Mouse (Mus musculus) MEL (cell line): ENCODE results near the gene Myo18b. TPM values are rescaled to one million over a fixed set of nuclear protein-coding genes. Genes with fewer than 3 reads are reported as not detected.

Experiments used
- DNase-seq: peaks from one replicate; pipeline ENCODE4 v3.0.0; 2011; ENCODE audit warnings: low read depth, low spot score
- H3K27ac ChIP-seq: 2 replicates; pipeline ENCODE4 v1.5.1; 2012; ENCODE audit warnings: low read depth, mild to moderate bottlenecking, control low read depth, low read length, moderate library complexity; ENCODE audit not compliant: control insufficient read depth
- H3K27me3 ChIP-seq, 2 experiments: fragments of 150-350 bp in 1 of 2; sonication (generic) in 1 of 2; 2 replicates each; pipeline ENCODE4 v1.6.1; 2012; ENCODE audit warnings: low read length in 2 of 2, mild to moderate bottlenecking in 2 of 2, improper control_type of control experiment in 1 of 2, moderate library complexity in 1 of 2; ENCODE audit not compliant: insufficient read depth in 2 of 2, control insufficient read depth in 1 of 2
- H3K36me3 ChIP-seq, 2 experiments: 2 replicates each; pipeline ENCODE4 v1.6.1; 2012 to 2014; ENCODE audit warnings: low read length in 2 of 2, improper control_type of control experiment in 1 of 2, inconsistent platforms in 1 of 2, mild to moderate bottlenecking in 1 of 2; ENCODE audit not compliant: insufficient read depth in 2 of 2, control insufficient read depth in 1 of 2
- H3K4me1 ChIP-seq, 2 experiments: fragments of 150-350 bp in 1 of 2; sonication (generic) in 1 of 2; 2 replicates each; pipeline ENCODE4 v1.6.1; 2012; ENCODE audit warnings: low read length in 2 of 2, improper control_type of control experiment in 1 of 2, mild to moderate bottlenecking in 1 of 2; ENCODE audit not compliant: insufficient read depth in 2 of 2, control insufficient read depth in 1 of 2
- H3K4me3 ChIP-seq, 2 experiments: fragments of 150-350 bp in 1 of 2; sonication (generic) in 1 of 2; 2 replicates each; pipeline ENCODE4 v1.5.1; 2012; ENCODE audit warnings: low read depth in 2 of 2, low read length in 2 of 2, mild to moderate bottlenecking in 2 of 2, moderate library complexity in 2 of 2, control low read depth in 1 of 2, improper control_type of control experiment in 1 of 2; ENCODE audit not compliant: control insufficient read depth in 1 of 2, insufficient read depth in 1 of 2
- H3K79me2 ChIP-seq: 2 replicates; pipeline ENCODE4 v1.6.1; 2012; ENCODE audit warnings: mild to moderate bottlenecking, low read length, moderate library complexity; ENCODE audit not compliant: control insufficient read depth, poor library complexity, insufficient read depth
- H3K9ac ChIP-seq: 2 replicates; pipeline ENCODE4 v1.6.1; 2012; ENCODE audit warnings: low read depth, mild to moderate bottlenecking, control low read depth, low read length, moderate library complexity; ENCODE audit not compliant: control insufficient read depth, poor library complexity, severe bottlenecking
- H3K9me3 ChIP-seq: fragments of 150-350 bp; sonication (generic); replicated peaks from 2 replicates; pipeline ENCODE4 v1.6.1; 2012; ENCODE audit warnings: mild to moderate bottlenecking, low read length, improper control_type of control experiment, moderate library complexity; ENCODE audit not compliant: insufficient read depth
- CHD2 ChIP-seq: IDR thresholded peaks from 2 replicates; pipeline ENCODE4 v1.6.1; 2011; ENCODE audit warnings: low read length, improper control_type of control experiment
- GATA1 ChIP-seq: IDR thresholded peaks from 2 replicates; pipeline ENCODE4 v1.6.1; 2011; ENCODE audit warnings: low read depth, low read length, improper control_type of control experiment
- MAX ChIP-seq: IDR thresholded peaks from 2 replicates; pipeline ENCODE4 v1.6.1; 2011; ENCODE audit warnings: low read length, improper control_type of control experiment
- MAZ ChIP-seq: IDR thresholded peaks from 2 replicates; pipeline ENCODE4 v1.6.1; 2012; ENCODE audit warnings: low read depth, mild to moderate bottlenecking, inconsistent platforms, low read length, improper control_type of control experiment
- MEF2A ChIP-seq: IDR thresholded peaks from 2 replicates; pipeline ENCODE4 v1.6.1; 2014; ENCODE audit warnings: low read depth, mild to moderate bottlenecking, inconsistent platforms, low read length, improper control_type of control experiment; ENCODE audit not compliant: poor library complexity, insufficient replicate concordance, severe bottlenecking; ENCODE audit errors: extremely low read depth
- MYC ChIP-seq: IDR thresholded peaks from 2 replicates; pipeline ENCODE4 v1.6.1; 2011; ENCODE audit warnings: low read depth, mild to moderate bottlenecking, low read length, improper control_type of control experiment, moderate library complexity
- NELFE ChIP-seq: IDR thresholded peaks from 2 replicates; pipeline ENCODE4 v1.6.1; 2011; ENCODE audit warnings: low read depth, low read length, improper control_type of control experiment
- NRF1 ChIP-seq: IDR thresholded peaks from 2 replicates; pipeline ENCODE4 v1.6.1; 2014; ENCODE audit warnings: low read depth, mild to moderate bottlenecking, inconsistent platforms, low read length, improper control_type of control experiment, moderate library complexity; ENCODE audit not compliant: poor library complexity, insufficient read depth, severe bottlenecking
- POLR2A ChIP-seq, 2 experiments: IDR thresholded peaks; 2 replicates each; pipeline ENCODE4 v1.6.1; 2011 to 2012; ENCODE audit warnings: low read length in 2 of 2, mild to moderate bottlenecking in 2 of 2, control low read depth in 1 of 2, improper control_type of control experiment in 1 of 2, low read depth in 1 of 2, moderate library complexity in 1 of 2; ENCODE audit not compliant: control insufficient read depth in 1 of 2, insufficient read depth in 1 of 2, poor library complexity in 1 of 2
- RAD21 ChIP-seq: IDR thresholded peaks from 2 replicates; pipeline ENCODE4 v1.6.1; 2011; ENCODE audit warnings: mild to moderate bottlenecking, low read depth, low read length, improper control_type of control experiment
- RCOR1 ChIP-seq: IDR thresholded peaks from 2 replicates; pipeline ENCODE4 v1.6.1; 2012; ENCODE audit warnings: low read depth, mild to moderate bottlenecking, inconsistent platforms, low read length, improper control_type of control experiment
- TAL1 ChIP-seq: IDR thresholded peaks from 2 replicates; pipeline ENCODE4 v1.6.1; 2012; ENCODE audit warnings: mild to moderate bottlenecking, inconsistent platforms, low read length, moderate library complexity, mixed read lengths
- TCF12 ChIP-seq: IDR thresholded peaks from 2 replicates; pipeline ENCODE4 v1.6.1; 2014; ENCODE audit warnings: low read depth, mild to moderate bottlenecking, inconsistent platforms, low read length, improper control_type of control experiment, moderate library complexity
- USF1 ChIP-seq: IDR thresholded peaks from 2 replicates; pipeline ENCODE4 v1.6.1; 2014; ENCODE audit warnings: low read depth, mild to moderate bottlenecking, inconsistent platforms, low read length, improper control_type of control experiment, moderate library complexity
- USF2 ChIP-seq, 2 experiments: IDR thresholded peaks; 2 replicates each; pipeline ENCODE4 v1.6.1; 2011 to 2012; ENCODE audit warnings: improper control_type of control experiment in 2 of 2, low read length in 2 of 2, borderline replicate concordance in 1 of 2, inconsistent platforms in 1 of 2, low read depth in 1 of 2, mild to moderate bottlenecking in 1 of 2; ENCODE audit not compliant: insufficient read depth in 1 of 2
- ZC3H11A ChIP-seq: IDR thresholded peaks from 2 replicates; pipeline ENCODE4 v1.6.1; 2012; ENCODE audit warnings: low read depth, mild to moderate bottlenecking, inconsistent platforms, low read length, improper control_type of control experiment
- ZKSCAN1 ChIP-seq: IDR thresholded peaks from 2 replicates; pipeline ENCODE4 v1.6.1; 2012; ENCODE audit warnings: low read depth, mild to moderate bottlenecking, inconsistent platforms, low read length, improper control_type of control experiment, moderate library complexity
- polyA plus RNA-seq, 2 experiments: library from polyadenylated mRNA; stranded (reverse) in 1 of 2; unstranded in 1 of 2; fragments of >175 nt in 1 of 2; fragments of >200 nt in 1 of 2; gene quantifications; 2 replicates each; pipeline versions ENCODE4 v1.2.1 to v1.2.4; 2012; ENCODE audit warnings: low replicate concordance in 2 of 2, low read depth in 1 of 2; ENCODE audit not compliant: insufficient read length in 2 of 2, insufficient read depth in 1 of 2, missing spikeins in 1 of 2
- total RNA-seq: library from RNA; depleted of rRNA; stranded (reverse); fragments of 300-350 nt; gene quantifications from 2 replicates; pipeline ENCODE4 v1.2.3, GENCODE M21; 2012

Gene Myo18b
- total and polyA plus RNA-seq, 3 experiments = not detected

- H3K4me1 ChIP-seq = no peaks in the 10 kb centered on the region
- no peaks in the 10 kb centered on the region for H3K27me3 ChIP-seq
- no peak for TF ChIP-seq MEF2A
- TF ChIP-seq RCOR1 = no peak
- TF ChIP-seq ZC3H11A = no peak
- no peak for TF ChIP-seq CHD2
- no peak for TF ChIP-seq NELFE
- no peak for TF ChIP-seq USF1
- no peak for TF ChIP-seq RAD21
- no peak for TF ChIP-seq MAZ
- TF ChIP-seq TAL1 = no peak
- TF ChIP-seq NRF1 = no peak
- TF ChIP-seq, all 39 proteins: peak for 0
- Histone ChIP-seq H3K9me3 (no peaks in the 10 kb centered on the region), H3K36me3 (no peaks in the 10 kb centered on the region), H3K27ac (no peak overlapping the region), H3K9ac (no peak overlapping the region), H3K79me2 (no peaks in the 10 kb centered on the region), H3K4me3 (no peak overlapping the region)
- DNase-seq = no peak
Measured at GRCm38 (mm10) chr5:112851389-112851788, 44.8 kb downstream of the Myo18b start.

- no peak overlapping the region for H3K27ac ChIP-seq
- no peaks in the 10 kb centered on the region for H3K4me1 ChIP-seq
- H3K36me3 ChIP-seq = no peaks in the 10 kb centered on the region
- no peaks in the 10 kb centered on the region for H3K9me3 ChIP-seq
- TF ChIP-seq MAX = no peak
- TF ChIP-seq USF2 (IDR thresholded peaks at IDR 0.05; ENCODE audit: borderline replicate concordance in 1 of 2, insufficient read depth in 1 of 2, low read depth in 1 of 2, low read length in 2 of 2) = no peak
- no peak for TF ChIP-seq POLR2A (IDR thresholded peaks at IDR 0.05; ENCODE audit: control insufficient read depth in 1 of 2, insufficient read depth in 1 of 2, low read depth in 1 of 2, low read length in 2 of 2, poor library complexity in 1 of 2)
- TF ChIP-seq MEF2A = no peak
- no peak for TF ChIP-seq MYC
- TF ChIP-seq ZKSCAN1 = no peak
- no peak for TF ChIP-seq TCF12
- TF ChIP-seq GATA1 = no peak
- no peak overlapping the region for H3K4me3 ChIP-seq
- no peaks in the 10 kb centered on the region for H3K79me2 ChIP-seq
- DNase-seq = no peak
- no peak overlapping the region for H3K9ac ChIP-seq
- no peaks in the 10 kb centered on the region for H3K27me3 ChIP-seq
Measured at GRCm38 (mm10) chr5:112848586-112849280, 47.4 kb downstream of the Myo18b start.
